Mouse (Mus musculus) liver, adult 2 months (tissue): ENCODE results near the gene Cfap74. TPM values are rescaled to one million over a fixed set of nuclear protein-coding genes. Genes with fewer than 3 reads are reported as not detected.

Experiments
- DNase-seq: peaks from one replicate; pipeline ENCODE4 v3.0.0-alpha.2; 2011; ENCODE audit warnings: low read depth, low spot score; ENCODE audit errors: extremely low read depth
- H3K27ac ChIP-seq: fragments of 200-500 bp; replicated peaks from 2 replicates; pipeline ENCODE4 v1.5.1; 2012; ENCODE audit warnings: low read depth, mild to moderate bottlenecking, control low read depth, inconsistent platforms, low read length; ENCODE audit not compliant: insufficient read depth
- H3K27me3 ChIP-seq: fragments of 200-500 bp; 2 replicates; pipeline ENCODE4 v1.6.1; 2012; ENCODE audit warnings: mild to moderate bottlenecking, moderate library complexity, low read length, inconsistent platforms; ENCODE audit not compliant: control insufficient read depth, insufficient read depth
- H3K36me3 ChIP-seq: fragments of 200-500 bp; 2 replicates; pipeline ENCODE4 v1.6.1; 2012; ENCODE audit warnings: low read length, inconsistent platforms; ENCODE audit not compliant: control insufficient read depth, insufficient read depth
- H3K4me1 ChIP-seq: fragments of 200-500 bp; 2 replicates; pipeline ENCODE4 v1.6.1; 2011; ENCODE audit warnings: low read length; ENCODE audit not compliant: control insufficient read depth, insufficient read depth
- H3K4me3 ChIP-seq: fragments of 200-500 bp; 2 replicates; pipeline ENCODE4 v1.5.1; 2011; ENCODE audit warnings: low read depth, mild to moderate bottlenecking, control low read depth, low read length, moderate library complexity; ENCODE audit not compliant: insufficient read depth
- H3K79me2 ChIP-seq: fragments of 200-500 bp; 2 replicates; pipeline ENCODE4 v1.6.1; 2012; ENCODE audit warnings: inconsistent platforms, mild to moderate bottlenecking, low read length, moderate library complexity; ENCODE audit not compliant: control insufficient read depth, insufficient read depth
- H3K9ac ChIP-seq: fragments of 200-500 bp; 2 replicates; pipeline ENCODE4 v1.6.1; 2012; ENCODE audit warnings: low read depth, mild to moderate bottlenecking, control low read depth, inconsistent platforms, low read length
- CTCF ChIP-seq: fragments of 200-500 bp; IDR thresholded peaks from 2 replicates; pipeline ENCODE4 v1.5.1; 2011; ENCODE audit warnings: low read depth, low read length, control low read depth
- POLR2A ChIP-seq: fragments of 200-500 bp; IDR thresholded peaks from 2 replicates; pipeline ENCODE4 v1.6.1; 2011; ENCODE audit warnings: low read length, control low read depth; ENCODE audit not compliant: insufficient read depth; ENCODE audit errors: extremely low read depth
- WGBS: fragments of 180-500 bp; shearing (Covaris S2); methylation state at CpG from one replicate; pipeline ENCODE4 v1.1.7; 2018; 5-methylcytosine and 5-hydroxymethylcytosine counted together
- polyA plus RNA-seq: library from polyadenylated mRNA; depleted of rRNA; stranded (reverse); fragments of >200 nt; gene quantifications from 2 replicates; pipeline ENCODE4 v1.2.3, GENCODE M21; 2012
- total RNA-seq: library from RNA; depleted of rRNA; stranded (reverse); fragments of >200 nt; gene quantifications from 2 replicates; pipeline ENCODE4 v1.2.3, GENCODE M21; 2014

Cfap74 gene
- total and polyA plus RNA-seq, 2 experiments = 0.06 to 0.09 TPM

GRCm38 (mm10) chr4:155451597-155451996, 42.6 kb downstream of the Cfap74 start:
- Histone ChIP-seq H3K4me3 (no peak overlapping the region), H3K9ac (no peak overlapping the region), H3K4me1 (no peaks in the 10 kb centered on the region), H3K27me3 (no peaks in the 10 kb centered on the region), H3K36me3 (no peaks in the 10 kb centered on the region), H3K79me2 (no peaks in the 10 kb centered on the region), H3K27ac (no peak overlapping the region)
- TF ChIP-seq CTCF (no peak), POLR2A (no peak)
- no peak for DNase-seq
- 62% methylated on average over 10 of the region's 10 CpGs for WGBS

DNA sequence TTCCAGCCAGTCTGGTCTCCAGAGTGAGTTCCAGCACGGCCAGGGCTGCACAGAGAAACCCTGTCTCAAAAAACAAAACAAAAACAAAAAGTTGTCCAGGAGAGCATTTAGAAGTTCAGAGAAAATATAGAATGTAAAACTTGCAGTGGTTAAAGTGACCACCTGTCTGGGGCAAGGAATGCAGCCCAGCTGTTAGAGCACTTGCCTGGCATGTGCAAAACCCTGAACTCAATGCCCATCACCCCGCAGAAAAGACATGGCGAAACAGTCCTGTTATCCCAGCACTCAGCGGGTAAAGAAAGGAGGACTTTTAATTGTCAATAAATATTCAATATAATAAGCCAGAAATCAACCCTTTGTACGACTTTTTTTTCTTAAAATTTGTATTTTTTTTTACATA, 49.6 kb downstream of the Cfap74 start:
- WGBS = 80% methylated on average over 5 of the region's 5 CpGs
- TF ChIP-seq CTCF (no peak), POLR2A (no peak)
- Histone ChIP-seq H3K27me3 (no peaks in the 10 kb centered on the region), H3K9ac (no peak overlapping the region), H3K79me2 (no peaks in the 10 kb centered on the region), H3K27ac (no peak overlapping the region), H3K36me3 (no peaks in the 10 kb centered on the region), H3K4me1 (no peaks in the 10 kb centered on the region), H3K4me3 (no peak overlapping the region)
- DNase-seq = no peak

DNA sequence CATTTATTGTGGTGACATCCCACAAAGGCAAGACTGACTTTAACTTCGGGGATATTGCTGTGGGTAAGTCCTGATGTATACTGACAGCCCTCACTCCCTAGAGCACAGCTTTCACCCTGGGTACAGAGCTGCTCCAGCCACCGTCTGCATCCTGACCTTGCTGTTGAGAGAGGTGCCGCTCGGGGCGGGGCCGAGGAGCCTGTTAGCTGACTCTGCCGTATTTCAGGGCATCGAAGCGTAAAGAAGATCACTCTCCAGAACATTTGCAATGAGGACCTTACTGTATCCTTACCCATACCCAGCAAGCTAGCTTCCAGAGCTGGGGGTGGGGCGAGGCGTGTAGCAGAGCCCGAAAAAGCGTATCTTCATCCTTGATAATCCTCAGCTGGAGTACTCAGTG, 54.1 kb downstream of the Cfap74 start:
- H3K79me2 ChIP-seq = no peaks in the 10 kb centered on the region
- no peak overlapping the region for H3K9ac ChIP-seq
- H3K36me3 ChIP-seq = no peaks in the 10 kb centered on the region
- no peak for DNase-seq
- 83% methylated on average over 13 of the region's 13 CpGs for WGBS
- TF ChIP-seq CTCF = no peak
- TF ChIP-seq POLR2A = no peak
- H3K27ac ChIP-seq = no peak overlapping the region
- H3K4me3 ChIP-seq = no peak overlapping the region
- H3K4me1 ChIP-seq = no peaks in the 10 kb centered on the region
- no peaks in the 10 kb centered on the region for H3K27me3 ChIP-seq

- no peak for DNase-seq
- Histone ChIP-seq H3K27me3 (no peaks in the 10 kb centered on the region), H3K9ac (no peak overlapping the region), H3K4me1 (no peaks in the 10 kb centered on the region), H3K79me2 (no peaks in the 10 kb centered on the region), H3K36me3 (no peaks in the 10 kb centered on the region), H3K27ac (no peak overlapping the region), H3K4me3 (no peak overlapping the region)
- no peak for TF ChIP-seq CTCF
- no peak for TF ChIP-seq POLR2A
- WGBS = 83% methylated on average over 6 of the region's 6 CpGs
Observed at GRCm38 (mm10) chr4:155463611-155464010, 54.6 kb downstream of the Cfap74 start.

DNA sequence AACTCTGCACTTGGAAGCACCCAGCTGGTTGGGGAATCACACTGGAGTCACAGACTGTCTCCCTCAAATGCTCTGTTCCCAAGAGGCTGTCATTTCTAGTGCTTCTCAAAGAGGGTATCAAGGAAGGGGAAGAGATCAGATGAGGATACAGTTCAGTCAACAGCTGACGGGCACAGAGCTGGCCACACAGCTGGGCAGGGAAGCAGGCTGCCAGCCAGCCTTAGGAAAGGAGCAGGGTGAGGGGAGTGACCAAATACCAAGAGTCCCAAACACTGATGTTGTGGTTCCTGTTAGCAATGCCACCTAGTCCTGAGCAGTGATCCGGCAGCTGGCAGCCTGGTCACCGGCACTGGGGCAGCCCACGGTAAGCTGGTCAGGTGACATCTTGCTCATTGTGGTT, 55.1 kb downstream of the Cfap74 start:
- Histone ChIP-seq H3K27ac (no peak overlapping the region), H3K79me2 (no peaks in the 10 kb centered on the region), H3K9ac (no peak overlapping the region), H3K4me3 (no peak overlapping the region), H3K4me1 (0 out of 2 replicates have a peak, but pooled peaks cover 1% of the 10 kb centered on the region), H3K36me3 (no peaks in the 10 kb centered on the region), H3K27me3 (peaks cover 2% of the 10 kb centered on the region; the same call in 1 of the 2 replicates)
- WGBS = 88% methylated on average over 4 of the region's 4 CpGs
- DNase-seq = no peak
- TF ChIP-seq CTCF = no peak
- no peak for TF ChIP-seq POLR2A

DNA sequence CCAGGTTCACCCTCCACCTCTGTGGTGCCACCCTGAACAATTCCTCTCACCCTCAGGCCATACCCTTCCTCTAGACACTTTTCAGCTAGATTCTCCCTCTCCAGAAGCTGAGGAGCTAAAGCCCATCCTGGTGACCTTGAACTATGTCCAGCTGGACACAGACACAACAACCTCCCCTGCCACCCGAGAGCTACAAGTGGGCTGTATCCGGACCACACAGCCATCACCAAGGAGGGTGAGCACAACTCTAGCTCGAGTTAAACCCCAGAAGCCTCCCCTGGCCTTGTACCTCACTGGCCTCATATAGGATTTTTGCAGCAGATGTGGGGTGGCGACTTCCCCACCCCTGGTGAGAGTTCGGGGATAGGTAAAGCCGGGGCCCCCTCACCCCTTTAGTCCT, 56.6 kb downstream of the Cfap74 start:
- TF ChIP-seq CTCF (no peak), POLR2A (no peak)
- Histone ChIP-seq H3K36me3 (no peaks in the 10 kb centered on the region), H3K79me2 (no peaks in the 10 kb centered on the region), H3K27ac (no peak overlapping the region), H3K9ac (no peak overlapping the region), H3K27me3 (peaks cover 3% of the 10 kb centered on the region; the same call in 1 of the 2 replicates), H3K4me1 (0 out of 2 replicates have a peak, but pooled peaks cover 3% of the 10 kb centered on the region), H3K4me3 (no peak overlapping the region)
- no peak for DNase-seq
- WGBS = 68% methylated on average over 6 of the region's 6 CpGs
